ENCODE assay signal across 8 mouse cellular contexts in genomic region chr11:76179495-76180145, GRCm38 (mm10). TPM values are rescaled to one million over a fixed set of nuclear protein-coding genes. Genes with fewer than 3 reads are reported as not detected.
DNase-seq lines count a peak whose midpoint lies in the region; ATAC-seq and TF ChIP-seq lines count a peak whose summit lies in the region.

Gene Vps53 (minus strand): TSS chr11:76179647.
Gene Fam57a (plus strand): TSS chr11:76179671.

- H3K27ac ChIP-seq in forebrain, embryonic 15.5 days (replicated peaks), result peak within 1 kb of the TSS; percentile 79
- H3K27ac ChIP-seq in liver, postnatal 0 days (ENCODE audit: low read depth), result peak within 1 kb of the TSS; percentile 72
- H3K27ac ChIP-seq in neural tube, embryonic 13.5 days (replicated peaks), result peak within 1 kb of the TSS; percentile 83

- H3K4me3 ChIP-seq in forebrain, embryonic 15.5 days, result peak within 1 kb of the TSS; percentile 90
- peak within 1 kb of the TSS; percentile 99 for H3K4me3 ChIP-seq in liver, postnatal 0 days (ENCODE audit: low read depth, low read length)
- peak within 1 kb of the TSS; percentile 94 for H3K4me3 ChIP-seq in neural tube, embryonic 13.5 days

- no peaks in the 10 kb centered on the region for H3K27me3 ChIP-seq in forebrain, embryonic 15.5 days
- no peaks in the 10 kb centered on the region for H3K27me3 ChIP-seq in liver, postnatal 0 days (ENCODE audit: insufficient read depth, low read length)
- H3K27me3 ChIP-seq in neural tube, embryonic 13.5 days, result no peaks in the 10 kb centered on the region

- peak within 1 kb of the TSS; percentile 79 for H3K4me2 ChIP-seq in forebrain, embryonic 15.5 days (replicated peaks)
- H3K4me2 ChIP-seq in liver, postnatal 0 days (ENCODE audit: low read depth, low read length), result peak within 1 kb of the TSS; percentile 93
- peak within 1 kb of the TSS; percentile 82 for H3K4me2 ChIP-seq in neural tube, embryonic 13.5 days

- H3K9me3 ChIP-seq in forebrain, embryonic 15.5 days, result no peaks in the 10 kb centered on the region
- H3K9me3 ChIP-seq in liver, postnatal 0 days (ENCODE audit: low read length), result no peaks in the 10 kb centered on the region
- no peaks in the 10 kb centered on the region for H3K9me3 ChIP-seq in neural tube, embryonic 13.5 days

- peaks cover 15% of the 10 kb centered on the region for H3K4me1 ChIP-seq in forebrain, embryonic 15.5 days
- H3K4me1 ChIP-seq in liver, postnatal 0 days (ENCODE audit: insufficient read depth), result peaks cover 11% of the 10 kb centered on the region
- H3K4me1 ChIP-seq in neural tube, embryonic 13.5 days (replicated peaks), result peaks cover 18% of the 10 kb centered on the region

- TF ChIP-seq CTCF in liver, postnatal 0 days (IDR thresholded peaks at IDR 0.05; ENCODE audit: low read depth), result no peak

- ATAC-seq in forebrain, embryonic 15.5 days (replicated peaks), result peak; percentile 91
- ATAC-seq in liver, postnatal 0 days, result peak; percentile 88
- peak; percentile 94 for ATAC-seq in neural tube, embryonic 13.5 days (ENCODE audit: low read depth)

- intact Hi-C loops in heart, postnatal 14 days (cut with DNase I), result no loop called here

- peaks cover 7% of the 10 kb centered on the region; the same call in 1 of the 2 replicates for H3K36me3 ChIP-seq in forebrain, embryonic 15.5 days
- H3K36me3 ChIP-seq in liver, postnatal 0 days (replicated peaks; ENCODE audit: insufficient read depth, low read length), result 0 out of 2 replicates have a peak, but pooled peaks cover 5% of the 10 kb centered on the region
- H3K36me3 ChIP-seq in neural tube, embryonic 13.5 days, result peaks cover 8% of the 10 kb centered on the region; the same call in 1 of the 2 replicates

- under 1% methylated on average over 37 of the region's 37 CpGs for WGBS in forebrain, embryonic 15.5 days
- WGBS in liver, postnatal 0 days (ENCODE audit: insufficient replicate concordance), result under 1% methylated on average over 37 of the region's 37 CpGs
- WGBS in neural tube, embryonic 13.5 days, result under 1% methylated on average over 37 of the region's 37 CpGs

- TF ChIP-seq EP300 in liver, postnatal 0 days (IDR thresholded peaks at IDR 0.05; ENCODE audit: low read depth), result no peak

- DNase-seq in ES-CJ7 (ENCODE audit: low read depth, low spot score), result peak; percentile 82
- peak; percentile 86 for DNase-seq in cerebellum, adult 11 months
- peak; percentile 83 to 90 for DNase-seq in heart, postnatal 14 days
- peak; percentile 91 for DNase-seq in layer of hippocampus, adult 11-12 months (ENCODE audit: low spot score)
- peak; percentile 88 for DNase-seq in liver, postnatal 0 days
- peak; percentile 91 for DNase-seq in telencephalon, adult 2 months (ENCODE audit: low read depth, low spot score)

- peak within 1 kb of the TSS; percentile 89 for H3K9ac ChIP-seq in forebrain, embryonic 15.5 days (replicated peaks)
- H3K9ac ChIP-seq in liver, postnatal 0 days (replicated peaks), result peak within 1 kb of the TSS; percentile 77
- H3K9ac ChIP-seq in neural tube, embryonic 13.5 days, result peak within 1 kb of the TSS; percentile 80

RNA-seq across cellular contexts. Expression of gene Vps53, which starts in this region (rescaled TPM):
- polyA plus RNA-seq in forebrain, embryonic 15.5 days (2015; fragmentation: Nextera tagmentation; extraction: Ambion mirVana), result 66.6 and 67.6 TPM in 2 replicates
- 10 to 100 TPM; 29.1 to 30.9 TPM for total RNA-seq in heart, postnatal 14 days (2021)
- polyA plus RNA-seq in liver, postnatal 0 days (2015; fragmentation: Nextera tagmentation; extraction: Ambion mirVana), result 15.4 and 16.2 TPM in 2 replicates
- 68.7 and 69.3 TPM in 2 replicates for polyA plus RNA-seq in neural tube, embryonic 13.5 days (2015; fragmentation: Nextera tagmentation; extraction: Ambion mirVana)

RNA-seq across cellular contexts. Expression of gene Fam57a, which starts in this region (rescaled TPM):
- polyA plus RNA-seq in forebrain, embryonic 15.5 days (2015; fragmentation: Nextera tagmentation; extraction: Ambion mirVana), result 20.2 TPM in 2 replicates
- 1 to 10 TPM; 6.3 to 6.6 TPM for total RNA-seq in heart, postnatal 14 days (2021)
- polyA plus RNA-seq in liver, postnatal 0 days (2015; fragmentation: Nextera tagmentation; extraction: Ambion mirVana), result 2.3 and 2.5 TPM in 2 replicates
- polyA plus RNA-seq in neural tube, embryonic 13.5 days (2015; fragmentation: Nextera tagmentation; extraction: Ambion mirVana), result 28.4 and 28.6 TPM in 2 replicates

Comparison
In these comparisons a context has a peak if more than half of its experiments do, and no peak if none do; other contexts are left out.
1. Peak in every context shown above with its lines: DNase-seq, ATAC-seq, H3K4me3 ChIP-seq and H3K27ac ChIP-seq.